ENCODE assay signal across 35 mouse cellular contexts in genomic region chr14:17478963-17479362, GRCm38 (mm10).
"Had no signal": no experiment of that assay in that cellular context is flagged by ENCODE, and none has a peak within 500 bp of the region (broad histone marks: within the 10 kb centered on the region; RNA-seq: fewer than 3 reads in every experiment).

No protein-coding gene starts in this region.

- ATAC-seq: hindbrain, embryonic 16.5 days; hindbrain, postnatal 0 days; inflammation-experienced regulatory T-cells, adult 6 months; intestine, embryonic 15.5 days; intestine, embryonic 16.5 days; intestine, postnatal 0 days had no signal

- H3K27ac ChIP-seq: heart, embryonic 10.5 days; heart, embryonic 13.5 days; heart, embryonic 15.5 days; hindbrain, embryonic 10.5 days; hindbrain, embryonic 12.5 days; hindbrain, embryonic 13.5 days; hindbrain, embryonic 14.5 days; hindbrain, embryonic 15.5 days; hindbrain, postnatal 0 days; intestine, embryonic 15.5 days; kidney, embryonic 15.5 days; kidney, postnatal 0 days; layer of hippocampus, adult 2 months had no signal

- H3K27me3 ChIP-seq: heart, embryonic 12.5 days; heart, embryonic 13.5 days; heart, embryonic 15.5 days; hindbrain, embryonic 12.5 days; hindbrain, embryonic 13.5 days; hindbrain, embryonic 15.5 days; intestine, embryonic 15.5 days; kidney, embryonic 15.5 days had no signal

- H3K4me3 ChIP-seq: heart, embryonic 10.5 days; heart, embryonic 12.5 days; heart, embryonic 13.5 days; heart, embryonic 15.5 days; hindbrain, embryonic 10.5 days; hindbrain, embryonic 12.5 days; hindbrain, embryonic 13.5 days; hindbrain, embryonic 15.5 days; intestine, embryonic 15.5 days; kidney, embryonic 15.5 days; layer of hippocampus, adult 2 months had no signal

- H3K4me2 ChIP-seq: heart, embryonic 11.5 days; heart, embryonic 12.5 days; heart, embryonic 13.5 days; heart, embryonic 15.5 days; hindbrain, embryonic 12.5 days; hindbrain, embryonic 13.5 days; hindbrain, embryonic 14.5 days; hindbrain, embryonic 15.5 days; intestine, embryonic 15.5 days; kidney, embryonic 15.5 days had no signal

- H3K9me3 ChIP-seq: heart, embryonic 10.5 days; heart, embryonic 12.5 days; heart, embryonic 13.5 days; heart, embryonic 15.5 days; hindbrain, embryonic 10.5 days; hindbrain, embryonic 12.5 days; hindbrain, embryonic 13.5 days; hindbrain, embryonic 15.5 days; intestine, embryonic 15.5 days; kidney, embryonic 15.5 days had no signal

- H3K9ac ChIP-seq: heart, embryonic 12.5 days; heart, embryonic 13.5 days; heart, embryonic 15.5 days; hindbrain, embryonic 12.5 days; hindbrain, embryonic 13.5 days; hindbrain, embryonic 14.5 days; hindbrain, embryonic 15.5 days; intestine, embryonic 15.5 days; kidney, embryonic 15.5 days had no signal

- H3K36me3 ChIP-seq: heart, embryonic 10.5 days; heart, embryonic 12.5 days; heart, embryonic 13.5 days; heart, embryonic 15.5 days; hindbrain, embryonic 10.5 days; hindbrain, embryonic 12.5 days; hindbrain, embryonic 13.5 days; hindbrain, embryonic 15.5 days; intestine, embryonic 15.5 days; kidney, embryonic 15.5 days had no signal

- H3K4me1 ChIP-seq: heart, embryonic 10.5 days; heart, embryonic 15.5 days; hindbrain, embryonic 10.5 days; hindbrain, embryonic 12.5 days; hindbrain, embryonic 13.5 days; hindbrain, embryonic 15.5 days; intestine, embryonic 15.5 days; kidney, embryonic 15.5 days had no signal

- DNase-seq: heart, postnatal 10 days; heart, postnatal 14 days; heart, postnatal 36 days; heart, postnatal 4 days; kidney, adult 11 months; kidney, adult 18-20 months; kidney, adult 2 months; kidney, adult 8-10 months; kidney, adult 9 months; kidney, postnatal 10 days; kidney, postnatal 14 days; kidney, postnatal 25 days; kidney, postnatal 36 days; kidney, postnatal 4 days; layer of hippocampus, adult 9-11 months; layer of hippocampus, postnatal 36 days had no signal
